Mouse (Mus musculus) bone marrow macrophage, adult 2 months (primary cell): ENCODE results near the gene 3110040N11Rik. TPM values are rescaled to one million over a fixed set of nuclear protein-coding genes. Genes with fewer than 3 reads are reported as not detected.

Source experiments
- H3K27ac ChIP-seq: 2 replicates; pipeline ENCODE4 v1.5.1; 2012; ENCODE audit warnings: low read depth, low read length; ENCODE audit not compliant: insufficient read depth
- H3K4me1 ChIP-seq: 2 replicates; pipeline ENCODE4 v1.6.1; 2012; ENCODE audit warnings: low read length; ENCODE audit not compliant: control insufficient read depth, insufficient read depth
- H3K4me3 ChIP-seq: 2 replicates; pipeline ENCODE4 v1.5.1; 2012; ENCODE audit warnings: mild to moderate bottlenecking, low read length, moderate library complexity; ENCODE audit not compliant: insufficient read depth
- CTCF ChIP-seq: IDR thresholded peaks from 2 replicates; pipeline ENCODE4 v1.5.1; 2012; ENCODE audit warnings: low read depth, mild to moderate bottlenecking, low read length, moderate library complexity
- POLR2A ChIP-seq: IDR thresholded peaks from 2 replicates; pipeline ENCODE4 v1.6.1; 2012; ENCODE audit warnings: mild to moderate bottlenecking, low read depth, low read length, borderline replicate concordance
- polyA plus RNA-seq: library from polyadenylated mRNA; stranded (reverse); fragments of >200 nt; gene quantifications from 2 replicates; pipeline ENCODE4 v1.2.4, GENCODE M21; 2012; ENCODE audit not compliant: missing spikeins, insufficient read depth, insufficient read length

Gene 3110040N11Rik
- polyA plus RNA-seq, 1 experiment = 16.4 TPM

DNA sequence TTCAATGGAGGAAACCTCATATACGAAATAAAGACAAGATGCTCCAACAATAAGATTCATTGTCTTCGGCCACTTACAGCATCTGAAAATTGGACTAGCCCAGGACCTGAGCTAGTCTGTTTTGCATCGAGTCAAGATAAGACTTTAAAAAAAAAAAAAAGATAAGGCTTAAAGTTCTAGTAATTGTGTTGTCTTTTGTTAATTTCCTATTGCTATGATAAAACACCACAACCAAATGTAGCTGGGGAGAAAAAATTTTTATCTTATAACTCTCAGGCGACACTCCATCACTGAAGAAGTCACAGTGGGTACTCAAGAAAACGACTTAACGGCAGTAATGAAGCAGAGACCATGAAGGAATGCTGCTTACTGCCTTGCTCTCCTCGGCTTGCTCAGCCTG lies 49.3 kb downstream of the 3110040N11Rik start:
- H3K4me1 ChIP-seq = no peaks in the 10 kb centered on the region
- TF ChIP-seq CTCF (no peak), POLR2A (no peak)
- no peak overlapping the region for H3K4me3 ChIP-seq
- no peak overlapping the region for H3K27ac ChIP-seq

DNA sequence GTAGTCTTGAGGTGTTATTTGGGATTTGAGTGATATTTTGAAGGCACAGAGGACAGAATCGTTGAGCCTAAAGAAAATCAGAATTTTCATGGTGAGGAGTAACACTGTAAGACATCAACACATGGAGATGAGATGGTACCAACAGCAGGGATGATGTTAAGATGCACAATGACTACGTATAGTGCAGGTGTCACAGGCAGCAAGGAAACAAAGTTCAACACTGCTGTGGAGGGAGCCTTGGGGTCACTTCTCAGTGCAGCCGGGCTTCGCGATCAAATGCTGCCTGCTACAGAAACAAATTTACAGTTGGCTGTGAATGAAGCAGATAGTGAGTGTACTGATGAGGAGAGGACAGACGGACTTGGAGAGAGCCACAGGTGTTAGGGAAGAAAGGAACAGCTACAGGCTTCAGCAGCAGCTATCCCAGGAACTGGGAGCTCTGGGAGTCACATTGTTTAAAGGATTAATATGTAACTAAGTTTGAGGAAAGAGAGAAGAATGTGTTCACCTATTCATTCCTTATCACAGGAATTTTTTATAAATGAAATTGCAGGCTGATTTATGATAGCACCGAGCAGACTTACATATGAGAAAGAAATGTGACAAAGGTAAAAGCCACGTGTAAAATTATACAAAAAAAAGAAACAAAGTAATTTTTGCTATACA lies 50.4 kb downstream of the 3110040N11Rik start:
- TF ChIP-seq CTCF (no peak), POLR2A (no peak)
- no peak overlapping the region for H3K27ac ChIP-seq
- no peak overlapping the region for H3K4me3 ChIP-seq
- H3K4me1 ChIP-seq = no peaks in the 10 kb centered on the region

DNA sequence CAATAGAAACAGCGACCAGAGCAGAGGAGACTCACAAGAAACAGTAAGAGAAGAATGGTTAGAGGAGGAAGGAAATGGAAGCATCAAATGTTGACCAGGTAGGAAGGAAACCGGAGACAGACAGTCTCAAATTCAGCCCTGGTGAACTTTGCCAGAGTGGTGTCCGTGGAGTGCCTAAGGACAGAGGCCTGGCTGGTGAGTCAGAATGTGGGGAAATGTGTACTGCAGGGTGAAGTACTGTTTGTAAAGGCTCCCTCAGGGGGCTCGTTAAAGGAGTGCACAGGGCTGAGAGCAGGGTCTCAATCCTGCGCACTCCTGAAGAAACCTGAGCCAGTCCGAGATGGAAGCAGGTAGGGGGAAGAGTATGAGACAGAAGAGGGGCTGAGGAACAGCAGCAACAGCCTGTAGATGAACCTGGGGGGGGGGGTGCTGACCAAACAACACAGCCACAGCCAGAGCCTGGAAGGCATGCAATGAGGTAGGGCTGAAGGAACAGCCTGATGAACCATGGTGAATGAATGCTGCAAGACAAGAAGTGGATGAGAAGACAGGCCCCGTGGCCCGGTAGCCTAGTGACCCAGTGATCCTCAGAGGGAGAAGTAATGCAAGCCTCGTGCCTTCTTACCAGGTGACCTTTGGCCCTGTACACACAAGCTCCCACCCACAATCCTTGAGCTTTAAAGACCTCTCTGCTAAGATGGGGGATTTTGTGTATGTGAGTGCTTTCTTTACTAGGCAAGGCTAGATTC lies 53.8 kb downstream of the 3110040N11Rik start:
- TF ChIP-seq CTCF = no peak
- TF ChIP-seq POLR2A = no peak
- Histone ChIP-seq H3K4me3 (no peak overlapping the region), H3K4me1 (no peaks in the 10 kb centered on the region), H3K27ac (no peak overlapping the region)

DNA sequence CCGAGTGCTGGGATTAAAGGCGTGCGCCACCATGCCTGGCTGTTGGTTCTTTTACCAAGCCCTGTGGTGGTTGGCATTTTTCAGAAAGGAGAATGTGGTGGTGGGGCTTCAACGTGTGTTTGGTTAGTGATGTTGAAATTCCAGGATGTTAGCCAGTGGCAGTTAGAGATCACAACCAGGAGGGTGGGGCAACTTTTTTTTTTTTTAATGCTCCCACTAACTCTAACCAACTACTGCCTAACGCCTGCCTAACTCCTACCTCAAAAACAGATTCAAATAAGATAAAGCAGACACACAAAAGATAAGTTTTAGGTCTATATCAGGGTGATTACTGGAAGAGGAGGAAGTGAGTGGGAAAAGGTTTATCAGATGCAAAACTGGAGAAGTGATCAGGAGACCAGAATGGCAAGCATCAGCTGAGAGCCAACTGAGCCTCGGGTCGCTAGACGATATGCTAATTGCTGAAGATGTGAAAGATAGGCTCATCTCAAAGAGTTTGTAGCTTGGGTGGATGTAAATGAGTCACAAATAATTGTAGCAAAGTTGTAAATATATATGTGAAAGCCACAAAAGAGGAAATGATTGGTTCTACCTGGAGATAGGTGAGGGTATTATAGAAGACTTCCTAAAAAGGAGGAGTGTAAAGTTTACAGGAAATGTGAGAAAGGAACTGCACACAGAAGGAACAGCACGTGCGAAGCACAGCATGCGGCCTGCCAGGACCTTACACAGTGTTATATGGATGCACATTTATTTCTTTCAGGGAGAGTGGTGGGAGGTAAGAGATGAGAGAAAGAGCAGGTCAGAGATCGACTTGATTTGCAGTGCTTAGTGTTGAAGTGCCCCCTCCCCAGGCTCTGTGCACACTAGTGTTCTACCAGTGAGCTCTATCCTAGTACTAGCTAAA lies 56.8 kb downstream of the 3110040N11Rik start:
- Histone ChIP-seq H3K4me3 (no peak overlapping the region), H3K27ac (no peak overlapping the region), H3K4me1 (no peaks in the 10 kb centered on the region; the same call in 1 of the 2 replicates)
- no peak for TF ChIP-seq POLR2A
- TF ChIP-seq CTCF = no peak

Other genes starting within 250 kb of the 3110040N11Rik start
- 0.32 and 0.40 TPM in 2 replicates for gene Fsd2, start 222.5 kb downstream of the 3110040N11Rik start, polyA plus RNA-seq
- 13.4 and 15.8 TPM in 2 replicates for gene Whamm, start 218.2 kb downstream of the 3110040N11Rik start, polyA plus RNA-seq
- gene Homer2, start 82.0 kb downstream of the 3110040N11Rik start, polyA plus RNA-seq = not detected in 2 replicates
- gene Ramac, start 26.6 kb downstream of the 3110040N11Rik start, polyA plus RNA-seq = 57.4 and 68.3 TPM in 2 replicates
- 101 and 104 TPM in 2 replicates for gene Btbd1, start 40.0 kb upstream of the 3110040N11Rik start, polyA plus RNA-seq
- not detected in 2 replicates for gene Gm10160, start 66.3 kb upstream of the 3110040N11Rik start, polyA plus RNA-seq
- gene Tm6sf1, start 69.5 kb upstream of the 3110040N11Rik start, polyA plus RNA-seq = 241 and 248 TPM in 2 replicates
- 0.24 and 0.49 TPM in 2 replicates for gene Hdgfl3, start 145.0 kb upstream of the 3110040N11Rik start, polyA plus RNA-seq
- gene Bnc1, start 202.8 kb upstream of the 3110040N11Rik start, polyA plus RNA-seq = not detected in 2 replicates